Mouse (Mus musculus) common myeloid progenitor, adult 5-6 weeks (primary cell): ENCODE results near the gene Atp5s. TPM values are rescaled to one million over a fixed set of nuclear protein-coding genes. Genes with fewer than 3 reads are reported as not detected.

Source experiments
- ATAC-seq: replicated peaks from 2 replicates; pipeline ENCODE4 v1.8.0; 2016; ENCODE audit warnings: low read depth, mild to moderate bottlenecking, moderate TSS enrichment, inconsistent platforms; ENCODE audit not compliant: poor library complexity, severe bottlenecking
- total RNA-seq: library from RNA; stranded (forward); fragments of 200-1000, 187-1606 nt; gene quantifications from 2 replicates; pipeline ENCODE4 v1.2.3, GENCODE M21; 2017

The Atp5s gene
- total RNA-seq, 1 experiment from 2014 or later, result 29.0 TPM

- ATAC-seq, result no peak
Measured at GRCm38 (mm10) chr12:69730306-69730705, 5.6 kb downstream of the Atp5s start.

DNA sequence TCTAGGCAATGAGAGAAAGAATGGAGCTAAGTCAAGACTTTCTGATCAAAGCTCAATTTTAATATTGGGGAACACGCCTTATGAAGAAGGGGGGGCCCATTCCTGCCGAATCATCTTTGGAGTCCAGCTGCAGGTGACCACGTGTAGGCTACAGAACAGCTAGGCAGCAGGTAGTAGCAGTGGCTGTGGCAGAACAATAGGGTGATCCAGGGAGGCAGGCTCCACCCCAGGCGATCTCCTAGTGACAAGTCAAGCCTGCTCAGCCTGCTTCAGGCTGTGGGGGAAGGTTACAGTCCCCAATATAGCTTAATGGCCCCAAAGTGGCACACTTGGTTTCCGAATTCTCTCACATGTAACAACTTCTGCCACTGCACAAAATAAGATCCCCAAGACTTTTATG is 7.5 kb downstream of the Atp5s start:
- ATAC-seq, result no peak

- peak; percentile 98 for ATAC-seq
Measured at GRCm38 (mm10) chr12:69733518-69733917, 8.8 kb downstream of the Atp5s start.

- peak; percentile 54 for ATAC-seq
Measured at GRCm38 (mm10) chr12:69733923-69734322, 9.2 kb downstream of the Atp5s start.

DNA sequence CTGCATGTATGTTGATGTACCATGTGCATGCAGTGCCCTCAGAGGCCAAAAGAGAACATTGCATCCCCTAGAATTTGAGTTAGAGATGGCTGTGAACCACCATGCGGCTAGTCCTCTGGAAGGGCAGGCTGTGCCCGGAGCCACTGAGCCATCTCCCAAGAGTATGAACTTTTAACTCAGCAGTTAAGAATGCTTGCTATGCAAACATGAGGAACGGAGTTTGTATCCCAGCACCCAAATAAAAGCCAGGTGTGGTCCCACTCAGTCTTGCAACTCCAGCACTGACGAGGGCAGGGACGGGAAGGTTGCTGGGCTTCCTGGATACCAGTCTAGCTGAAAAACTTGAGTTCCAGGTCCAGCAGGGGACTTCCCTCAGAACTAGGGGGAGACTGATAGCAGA is 17.2 kb downstream of the Atp5s start:
- ATAC-seq, result no peak

DNA sequence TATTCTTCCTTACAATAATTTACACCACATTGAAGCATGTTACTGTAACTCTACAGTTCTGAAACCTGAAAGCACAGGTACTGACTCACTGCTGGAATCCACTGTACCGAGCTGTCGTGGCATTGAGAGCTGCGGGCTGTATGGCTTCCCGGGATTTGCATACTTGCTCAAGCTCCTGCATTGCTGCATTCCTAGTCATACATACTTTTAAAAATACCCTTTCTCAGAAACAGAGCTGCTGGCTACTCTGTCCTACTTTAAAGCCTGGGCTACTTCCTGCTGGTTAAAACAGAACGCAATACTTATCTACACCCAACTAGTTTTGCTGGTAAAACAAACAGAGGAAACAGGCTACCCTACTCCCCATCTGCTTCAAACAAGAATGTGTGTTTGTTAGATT is 19.4 kb downstream of the Atp5s start:
- no peak for ATAC-seq

GRCm38 (mm10) chr12:69751864-69752341 is 27.2 kb downstream of the Atp5s start:
- ATAC-seq, result no peak

- ATAC-seq, result no peak
Measured at GRCm38 (mm10) chr12:69753936-69754335, 29.2 kb downstream of the Atp5s start.

DNA sequence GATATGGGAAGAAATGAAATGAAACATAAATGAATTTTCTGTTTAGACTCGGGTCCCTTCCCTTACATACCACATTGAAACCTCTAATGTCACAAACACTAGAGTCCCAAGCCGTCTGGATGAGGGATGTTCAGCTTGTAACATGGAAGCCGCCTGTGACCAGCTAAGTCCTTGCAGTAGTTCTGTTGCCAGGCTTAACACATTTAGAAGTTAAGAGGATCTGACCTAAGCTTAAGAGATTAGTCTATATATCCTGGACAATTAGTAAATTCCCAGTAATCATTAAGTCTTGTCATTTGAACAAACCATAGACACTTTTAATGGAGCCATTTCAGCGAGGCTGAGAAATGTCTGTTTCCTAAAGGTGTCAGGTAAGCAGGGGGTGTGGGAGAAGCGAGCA is 31.3 kb downstream of the Atp5s start:
- no peak for ATAC-seq

DNA sequence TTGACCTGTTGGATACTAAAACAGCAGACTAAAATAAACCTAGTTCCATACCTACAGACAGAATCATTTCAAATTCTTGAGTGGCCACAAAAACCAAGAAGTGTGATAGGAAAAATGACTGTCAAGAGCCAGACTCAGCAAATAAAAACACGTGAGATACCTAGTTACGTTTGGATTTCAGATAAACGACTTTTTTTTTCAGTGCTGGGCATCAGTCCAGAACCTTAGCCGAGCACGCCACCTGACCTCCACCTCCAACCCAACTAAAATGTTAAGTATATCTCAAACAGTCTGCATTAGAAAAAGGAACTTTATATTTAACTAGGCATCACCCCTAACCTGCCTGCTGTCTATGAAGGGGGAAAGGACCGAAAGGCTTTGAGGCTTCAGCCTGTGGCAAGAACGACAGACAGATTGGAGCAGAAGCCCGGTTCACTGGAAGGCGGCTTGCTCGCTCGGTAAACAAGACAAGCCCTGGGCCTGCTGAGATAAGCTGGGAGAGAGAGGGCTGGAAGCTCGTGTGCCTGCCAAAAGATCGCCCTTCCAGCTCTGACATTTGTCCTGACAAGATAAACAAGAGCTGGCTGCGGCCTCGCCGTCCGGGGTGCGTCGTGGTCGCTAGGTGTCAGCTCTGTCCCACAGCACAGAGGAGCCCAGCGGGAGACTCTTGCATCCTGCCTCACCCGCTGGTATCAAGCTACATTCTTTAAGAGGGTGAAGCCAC is 32.8 kb downstream of the Atp5s start:
- ATAC-seq, result peak; percentile 91

GRCm38 (mm10) chr12:69758221-69759185 is 33.8 kb downstream of the Atp5s start:
- no peak for ATAC-seq

- peak; percentile 20; the same call in 1 of the 2 replicates for ATAC-seq
Measured at GRCm38 (mm10) chr12:69759267-69759885, 34.6 kb downstream of the Atp5s start.

DNA sequence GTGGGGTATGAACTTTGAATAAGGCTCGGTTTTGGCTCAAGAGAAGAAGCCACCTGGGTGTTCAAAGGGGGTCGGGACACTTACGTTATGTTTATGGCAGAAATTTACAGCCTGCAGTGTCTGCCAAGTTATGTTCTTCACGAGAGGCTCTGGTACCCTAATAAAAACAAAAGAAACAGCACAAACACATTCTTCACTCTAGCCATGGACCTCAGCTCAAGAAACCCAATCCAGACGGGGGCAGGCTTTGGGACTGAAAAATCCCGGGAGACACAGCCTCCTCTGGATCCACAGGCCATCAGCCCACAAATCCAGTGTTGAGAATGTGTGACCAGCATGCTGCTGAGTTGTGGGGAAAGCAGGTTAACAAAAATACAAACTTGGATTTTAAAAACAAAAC is 35.3 kb downstream of the Atp5s start:
- ATAC-seq, result no peak

DNA sequence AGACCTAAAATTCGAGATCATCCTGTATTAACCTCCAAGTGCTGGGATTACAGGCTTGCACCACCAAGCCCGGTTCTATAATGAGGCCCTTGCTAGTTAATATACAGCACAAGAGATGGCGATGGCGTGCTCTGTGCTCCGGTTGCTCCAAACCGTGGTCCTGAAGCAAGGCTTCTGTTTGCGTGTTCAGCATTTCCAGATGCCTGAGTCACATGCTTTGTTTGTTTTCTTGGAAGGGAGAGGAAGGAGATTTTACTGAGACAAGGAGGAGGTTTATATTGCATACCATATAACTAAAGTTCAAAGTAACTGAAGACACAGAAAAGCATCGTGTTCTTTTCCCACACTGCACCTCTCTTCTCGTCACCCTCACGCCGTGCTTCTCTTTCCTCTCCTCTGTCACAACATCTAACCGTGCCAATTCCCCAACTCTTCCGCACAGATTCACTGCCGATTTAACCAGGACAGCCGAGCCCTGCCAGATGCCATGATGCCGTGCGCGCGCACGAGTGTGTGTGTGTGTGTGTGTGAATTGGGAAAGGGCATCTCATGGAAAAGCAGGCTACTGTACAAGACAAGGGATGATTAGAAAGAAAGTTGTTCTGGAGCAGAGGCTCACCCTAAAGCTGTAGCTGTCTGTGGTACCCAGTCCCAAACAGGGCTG is 36.1 kb downstream of the Atp5s start:
- no peak for ATAC-seq

GRCm38 (mm10) chr12:69761603-69762002 is 36.9 kb downstream of the Atp5s start:
- ATAC-seq, result no peak

DNA sequence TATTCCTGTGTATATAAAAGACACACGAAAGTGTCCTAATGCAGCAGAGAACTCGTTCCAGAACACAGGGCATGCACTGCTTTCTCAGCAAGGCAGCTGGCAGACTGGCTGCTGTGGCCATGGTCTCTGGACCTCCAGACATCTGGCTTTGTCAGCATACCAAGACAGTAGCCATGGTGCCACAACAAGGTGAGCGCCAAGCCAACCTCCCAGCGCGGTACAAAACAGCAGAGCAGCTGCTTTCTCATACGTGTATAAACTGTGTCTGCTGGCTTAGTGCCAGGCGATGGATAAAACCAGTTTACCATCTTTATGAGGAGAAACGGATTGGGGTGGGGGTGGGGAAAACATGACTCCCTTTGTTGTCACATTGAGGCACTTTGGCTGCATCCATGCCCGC is 40.8 kb downstream of the Atp5s start:
- no peak for ATAC-seq

- ATAC-seq, result no peak
Measured at GRCm38 (mm10) chr12:69766185-69766904, 41.6 kb downstream of the Atp5s start.

GRCm38 (mm10) chr12:69767476-69768258 is 42.9 kb downstream of the Atp5s start:
- no peak for ATAC-seq

- ATAC-seq, result peak; percentile 64; the same call in 1 of the 2 replicates
Measured at GRCm38 (mm10) chr12:69768841-69769240, 44.1 kb downstream of the Atp5s start.
